Mouse (Mus musculus): ENCODE data around the gene Rfxap. TPM values are rescaled to one million over a fixed set of nuclear protein-coding genes. Genes with fewer than 3 reads are reported as not detected.
A peak's percentile ranks its signal among the peaks of the same experiment; 100 is the strongest.
"Not testable (repeated sequence)": the region's sequence is repeated elsewhere in the genome, so short reads cannot be mapped to it uniquely, and the experiment has no call there.

Gene Rfxap
- total RNA-seq, 2 experiments from 2014 or later = 47.5 to 58.9 TPM

- intact Hi-C loops (cut with DNase I) = no loop called here
- DNase-seq (ENCODE audit: low spot score in 2 of 2) = no peak
Observed at GRCm38 (mm10) chr3:54769349-54770275, 38.0 kb downstream of the Rfxap start.

- no peak for DNase-seq (ENCODE audit: low spot score in 2 of 2)
- intact Hi-C loops (cut with DNase I) = no loop called here
Observed at GRCm38 (mm10) chr3:54768592-54768991, 39.0 kb downstream of the Rfxap start.

GRCm38 (mm10) chr3:54766811-54767210, 40.8 kb downstream of the Rfxap start:
- DNase-seq (ENCODE audit: low spot score in 2 of 2) = no peak
- intact Hi-C loops (cut with DNase I) = no loop called here

- intact Hi-C loops (cut with DNase I) = no loop called here
- no peak for DNase-seq (ENCODE audit: low spot score in 2 of 2)
Observed at GRCm38 (mm10) chr3:54766034-54766433, 41.6 kb downstream of the Rfxap start.

- intact Hi-C loops (cut with DNase I); DNase-seq (ENCODE audit: low spot score in 2 of 2): not testable (repeated sequence)
Observed at GRCm38 (mm10) chr3:54765521-54765920, 42.1 kb downstream of the Rfxap start.

GRCm38 (mm10) chr3:54764418-54764817, 43.2 kb downstream of the Rfxap start:
- intact Hi-C loops (cut with DNase I) = no loop called here
- DNase-seq (ENCODE audit: low spot score in 2 of 2) = peak; percentile 31 to 37

- no peak for DNase-seq (ENCODE audit: low spot score in 2 of 2)
Observed at GRCm38 (mm10) chr3:54761258-54761657, 46.3 kb downstream of the Rfxap start.

GRCm38 (mm10) chr3:54760321-54761115, 47.1 kb downstream of the Rfxap start:
- intact Hi-C loops (cut with DNase I) = no loop called here
- DNase-seq (ENCODE audit: low spot score in 2 of 2) = no peak

More at GRCm38 (mm10) chr3:54761258-54761657, 46.3 kb downstream of the Rfxap start:
- intact Hi-C loops (cut with DNase I) = no loop called here

GRCm38 (mm10) chr3:54759211-54759610, 48.4 kb downstream of the Rfxap start:
- no peak for DNase-seq (ENCODE audit: low spot score in 2 of 2)
- intact Hi-C loops (cut with DNase I) = loop anchor here (5.0 kb wide), 1 partner anchor 48 kb away; the partner anchor contains the start of gene Rfxap

GRCm38 (mm10) chr3:54757446-54757845, 50.1 kb downstream of the Rfxap start:
- no peak for DNase-seq (ENCODE audit: low spot score in 2 of 2)
- intact Hi-C loops (cut with DNase I) = loop anchor here (5.0 kb wide), 1 partner anchor 50 kb away; the partner anchor contains the start of gene Rfxap

GRCm38 (mm10) chr3:54756058-54756457, 51.5 kb downstream of the Rfxap start:
- intact Hi-C loops (cut with DNase I) = loop anchor here (5.0 kb wide), 1 partner anchor 51 kb away; the partner anchor contains the start of gene Rfxap

GRCm38 (mm10) chr3:54755145-54756041, 52.2 kb downstream of the Rfxap start, which contains the start of gene Smad9:
Smad9 (plus strand) TSS chr3:54755582.
- intact Hi-C loops (cut with DNase I) = loop anchor here (5.0 kb wide), 1 partner anchor 52 kb away; the partner anchor contains the start of gene Rfxap

More at GRCm38 (mm10) chr3:54756058-54756457, 51.5 kb downstream of the Rfxap start:
- peak; percentile 47 to 74 for DNase-seq (ENCODE audit: low spot score in 2 of 2)

GRCm38 (mm10) chr3:54753411-54753810, 54.2 kb downstream of the Rfxap start:
- intact Hi-C loops (cut with DNase I) = no loop called here
- DNase-seq (ENCODE audit: low spot score in 2 of 2) = no peak

More at GRCm38 (mm10) chr3:54755145-54756041, 52.2 kb downstream of the Rfxap start, which contains the start of gene Smad9:
- peak; percentile 68 to 72 for DNase-seq (ENCODE audit: low spot score in 2 of 2)

Other genes starting within 250 kb of the Rfxap start
- 10 to 100 TPM; 41.6 to 42.3 TPM for gene Supt20, start 115.0 kb downstream of the Rfxap start, total RNA-seq (2021)
- not detected for gene Gm21958, start 93.4 kb downstream of the Rfxap start, total RNA-seq (2021)
- gene Exosc8, start 72.4 kb downstream of the Rfxap start, total RNA-seq (2021) = 10 to 100 TPM; 23.4 to 23.8 TPM
- 10 to 100 TPM; 17.3 to 19.2 TPM for gene Alg5, start 72.3 kb downstream of the Rfxap start, total RNA-seq (2021)
- 1 to 10 TPM; 6.4 to 8.0 TPM for gene Smad9, start 52.2 kb downstream of the Rfxap start, total RNA-seq (2021)
- 10 to 100 TPM; 31.5 to 32.0 TPM for gene Sertm1, start 108.1 kb upstream of the Rfxap start, total RNA-seq (2021)
- 1 to 10 TPM; 1.7 to 2.0 TPM for gene Ccna1, start 247.7 kb upstream of the Rfxap start, total RNA-seq (2021)